Mouse (Mus musculus) stomach, embryonic 16.5 days (tissue): ENCODE measurements around the gene Amer2. TPM values are rescaled to one million over a fixed set of nuclear protein-coding genes. Genes with fewer than 3 reads are reported as not detected.

Experiments
- ATAC-seq: fragments of 200-750 bp; cut with Nextera tagmentation; 2 replicates; pipeline ENCODE4 v1.8.0; 2017; ENCODE audit warnings: moderate number of reproducible peaks, moderate TSS enrichment; ENCODE audit not compliant: insufficient read depth, low FRiP score
- H3K27ac ChIP-seq: fragments of 300-500 bp; sonication (generic); 2 replicates; pipeline ENCODE4 v1.5.1; 2014; ENCODE audit warnings: low read length
- H3K27me3 ChIP-seq: fragments of 300-500 bp; sonication (generic); 2 replicates; pipeline ENCODE4 v1.6.1; 2014; ENCODE audit warnings: low read length, control low read depth, mixed read lengths; ENCODE audit not compliant: control insufficient read depth, insufficient read depth
- H3K36me3 ChIP-seq: fragments of 300-500 bp; sonication (generic); 2 replicates; pipeline ENCODE4 v1.6.1; 2014; ENCODE audit warnings: low read length; ENCODE audit not compliant: control insufficient read depth, insufficient read depth
- H3K4me1 ChIP-seq: fragments of 300-500 bp; sonication (generic); 2 replicates; pipeline ENCODE4 v1.6.1; 2014; ENCODE audit warnings: low read length, control low read depth, mixed read lengths; ENCODE audit not compliant: control insufficient read depth, insufficient read depth
- H3K4me2 ChIP-seq: fragments of 300-500 bp; sonication (generic); 2 replicates; pipeline ENCODE4 v1.6.1; 2014; ENCODE audit warnings: low read depth, low read length, mixed read lengths
- H3K4me3 ChIP-seq: fragments of 300-500 bp; sonication (generic); replicated peaks from 2 replicates; pipeline ENCODE4 v1.5.1; 2014; ENCODE audit warnings: mild to moderate bottlenecking, low read length
- H3K9ac ChIP-seq: fragments of 300-500 bp; sonication (generic); 2 replicates; pipeline ENCODE4 v1.6.1; 2014; ENCODE audit warnings: low read length
- H3K9me3 ChIP-seq: fragments of 300-500 bp; sonication (generic); replicated peaks from 2 replicates; pipeline ENCODE4 v1.6.1; 2016; ENCODE audit warnings: low read length, control low read depth; ENCODE audit not compliant: control insufficient read depth
- WGBS: fragments of 180-500 bp; shearing (Covaris S2); extraction: QIAGEN DNeasy Blood & Tissue Kit; methylation state at CpG from one replicate; pipeline ENCODE4 v1.1.7; 2014; 5-methylcytosine and 5-hydroxymethylcytosine counted together
- polyA plus RNA-seq: library from polyadenylated mRNA; unstranded; fragments of >200 nt; fragmentation: Nextera tagmentation; extraction: Ambion mirVana; gene quantifications from 2 replicates; pipeline ENCODE4 v1.2.1, GENCODE M21; 2015

Amer2 gene
- polyA plus RNA-seq, 1 experiment from 2014 or later = 0.84 TPM

DNA sequence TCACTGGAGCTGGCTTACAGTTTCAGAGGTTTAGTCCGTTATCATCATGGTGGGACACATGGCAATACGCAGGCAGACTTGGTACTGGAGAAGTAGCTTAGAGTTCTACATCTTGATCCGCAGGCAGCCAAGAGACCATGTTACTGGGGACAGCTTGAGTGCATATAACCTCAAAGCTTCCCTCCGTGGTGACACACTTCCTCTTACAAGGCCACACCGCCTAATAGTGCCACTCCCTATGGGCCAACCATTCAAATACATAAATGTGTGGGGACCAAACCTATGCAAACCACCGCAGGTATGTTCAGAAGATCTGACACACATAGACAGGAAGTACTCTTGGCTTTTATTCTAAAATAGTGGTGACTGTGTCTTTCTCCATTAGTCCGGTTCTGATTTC is 52.5 kb downstream of the Amer2 start:
- Histone ChIP-seq H3K4me3 (no peak overlapping the region), H3K9ac (no peak overlapping the region), H3K9me3 (no peaks in the 10 kb centered on the region), H3K27me3 (no peaks in the 10 kb centered on the region), H3K36me3 (no peaks in the 10 kb centered on the region), H3K4me1 (0 out of 2 replicates have a peak, but pooled peaks cover 4% of the 10 kb centered on the region), H3K4me2 (no peak overlapping the region), H3K27ac (no peak overlapping the region)
- 80% methylated on average over 7 of the region's 7 CpGs for WGBS
- ATAC-seq = no peak

DNA sequence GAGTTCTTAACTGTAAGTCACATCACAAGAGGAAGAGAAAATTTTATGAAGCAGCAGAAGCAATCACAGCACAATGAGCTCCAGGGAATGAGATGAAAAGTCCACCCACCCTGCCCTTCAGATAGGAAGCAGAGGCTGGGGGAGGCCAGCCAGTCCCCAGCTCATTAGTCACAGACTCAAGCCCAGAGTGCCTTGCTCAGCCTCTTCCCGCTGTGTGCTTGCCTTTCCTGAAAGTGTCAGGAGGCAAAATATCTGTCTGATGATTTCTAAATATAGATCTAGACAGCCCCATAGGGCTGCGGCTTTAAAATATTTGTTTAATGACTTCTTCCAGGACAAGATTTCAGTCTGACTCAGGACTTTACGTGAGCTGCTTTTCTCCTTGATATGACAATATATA is 54.8 kb downstream of the Amer2 start:
- H3K9me3 ChIP-seq = no peaks in the 10 kb centered on the region
- no peak overlapping the region for H3K4me2 ChIP-seq
- 17% methylated on average over 3 of the region's 3 CpGs for WGBS
- no peak overlapping the region for H3K4me3 ChIP-seq
- no peaks in the 10 kb centered on the region for H3K36me3 ChIP-seq
- no peak for ATAC-seq
- 0 out of 2 replicates have a peak, but pooled peaks cover 4% of the 10 kb centered on the region for H3K4me1 ChIP-seq
- no peaks in the 10 kb centered on the region for H3K27me3 ChIP-seq
- H3K9ac ChIP-seq = no peak overlapping the region
- no peak overlapping the region for H3K27ac ChIP-seq

DNA sequence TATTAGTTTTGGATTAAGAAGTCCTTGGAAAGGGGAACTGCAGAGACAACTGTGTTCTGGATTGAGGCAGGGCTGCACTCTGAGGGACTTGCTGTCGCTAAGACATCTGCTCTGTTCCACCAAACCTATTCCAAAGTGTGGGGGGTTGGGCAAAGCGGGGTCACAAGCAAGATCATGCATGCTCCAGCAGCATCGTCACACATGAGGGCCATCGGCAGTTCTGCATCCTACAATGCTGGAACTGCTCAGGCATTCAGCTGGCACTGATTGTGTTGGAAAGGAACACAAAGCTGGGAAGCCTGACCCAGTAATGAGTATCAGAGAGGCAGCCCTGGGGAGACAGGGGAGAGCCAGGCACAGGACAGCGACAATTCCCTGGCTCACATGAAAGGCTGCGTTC is 56.5 kb downstream of the Amer2 start:
- Histone ChIP-seq H3K9me3 (no peaks in the 10 kb centered on the region), H3K4me2 (no peak overlapping the region), H3K9ac (no peak overlapping the region), H3K27ac (no peak overlapping the region), H3K36me3 (no peaks in the 10 kb centered on the region), H3K4me3 (no peak overlapping the region), H3K27me3 (no peaks in the 10 kb centered on the region), H3K4me1 (0 out of 2 replicates have a peak, but pooled peaks cover 4% of the 10 kb centered on the region)
- 65% methylated on average over 6 of the region's 6 CpGs for WGBS
- ATAC-seq = no peak

DNA sequence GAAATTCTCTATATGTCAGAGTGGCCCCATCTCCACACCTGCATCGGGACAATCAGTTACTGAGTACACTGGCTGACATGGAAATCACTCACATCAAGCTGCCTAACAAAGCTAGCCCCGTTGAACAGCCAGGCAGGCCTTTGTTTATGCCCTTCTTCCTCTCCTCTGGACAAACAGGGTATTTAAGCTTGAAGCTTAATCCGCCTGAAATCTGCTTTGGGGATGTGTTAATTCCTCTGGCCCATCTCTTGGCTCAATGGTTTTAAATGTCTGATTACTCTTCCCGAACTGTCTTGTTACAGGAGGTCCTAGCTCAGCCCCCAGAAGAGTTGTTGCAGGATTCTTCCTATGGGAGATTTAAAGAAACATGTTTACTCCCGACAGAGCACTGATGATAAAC is 58.5 kb downstream of the Amer2 start:
- 0 out of 2 replicates have a peak, but pooled peaks cover 4% of the 10 kb centered on the region for H3K4me1 ChIP-seq
- ATAC-seq = no peak
- no peaks in the 10 kb centered on the region for H3K36me3 ChIP-seq
- no peak overlapping the region for H3K9ac ChIP-seq
- H3K9me3 ChIP-seq = no peaks in the 10 kb centered on the region
- no peak overlapping the region for H3K4me2 ChIP-seq
- H3K27me3 ChIP-seq = no peaks in the 10 kb centered on the region
- 45% methylated on average over 5 of the region's 5 CpGs for WGBS
- no peak overlapping the region for H3K27ac ChIP-seq
- H3K4me3 ChIP-seq = no peak overlapping the region

DNA sequence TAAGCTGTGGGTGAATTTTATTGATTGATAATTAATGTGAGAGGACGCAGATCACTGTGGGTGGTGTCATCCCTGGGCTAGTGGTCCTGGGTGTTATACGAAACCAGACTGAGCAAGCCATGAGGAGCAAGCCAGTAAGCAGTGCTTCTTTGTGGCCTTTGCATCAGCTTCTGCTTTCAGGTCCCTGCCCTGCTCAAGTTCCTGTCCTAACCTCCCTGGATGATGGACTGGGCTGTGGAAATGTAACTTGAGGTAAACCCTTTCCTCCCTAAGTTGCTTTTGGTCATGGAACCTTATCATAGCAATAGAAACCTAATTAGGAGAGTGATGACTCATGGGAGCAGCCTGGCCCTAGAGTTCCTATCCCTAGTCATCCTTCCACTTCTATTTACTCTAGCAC is 59.1 kb downstream of the Amer2 start:
- ATAC-seq = no peak
- Histone ChIP-seq H3K27me3 (no peaks in the 10 kb centered on the region), H3K9ac (no peak overlapping the region), H3K4me3 (no peak overlapping the region), H3K9me3 (no peaks in the 10 kb centered on the region), H3K36me3 (no peaks in the 10 kb centered on the region), H3K4me2 (no peak overlapping the region), H3K4me1 (0 out of 2 replicates have a peak, but pooled peaks cover 4% of the 10 kb centered on the region), H3K27ac (no peak overlapping the region)
- WGBS = 84% methylated on average over 2 of the region's 2 CpGs

DNA sequence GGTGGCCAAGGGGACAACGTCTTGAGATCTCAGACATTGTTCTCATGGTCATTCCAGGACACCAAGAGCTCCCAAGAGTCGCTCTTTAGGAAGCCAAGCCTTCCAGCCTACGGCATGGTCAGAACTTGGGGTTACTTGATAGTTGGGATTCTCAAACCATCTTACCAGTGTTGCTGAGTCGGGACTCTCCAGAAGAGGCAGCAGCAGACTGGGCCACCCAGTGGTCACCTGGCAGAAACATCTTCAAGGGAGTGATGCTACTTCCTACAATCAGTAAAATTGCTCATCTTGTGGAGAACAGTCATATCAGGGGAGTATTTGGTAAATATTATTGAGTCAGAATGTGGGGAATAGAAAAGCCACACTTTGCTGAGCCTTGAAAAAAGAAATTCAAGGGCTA is 62.5 kb downstream of the Amer2 start:
- no peak for ATAC-seq
- Histone ChIP-seq H3K9me3 (no peaks in the 10 kb centered on the region), H3K27me3 (no peaks in the 10 kb centered on the region), H3K9ac (no peak overlapping the region), H3K36me3 (no peaks in the 10 kb centered on the region), H3K4me2 (no peak overlapping the region), H3K4me3 (no peak overlapping the region), H3K4me1 (no peaks in the 10 kb centered on the region), H3K27ac (no peak overlapping the region)
- 66% methylated on average over 4 of the region's 4 CpGs for WGBS

DNA sequence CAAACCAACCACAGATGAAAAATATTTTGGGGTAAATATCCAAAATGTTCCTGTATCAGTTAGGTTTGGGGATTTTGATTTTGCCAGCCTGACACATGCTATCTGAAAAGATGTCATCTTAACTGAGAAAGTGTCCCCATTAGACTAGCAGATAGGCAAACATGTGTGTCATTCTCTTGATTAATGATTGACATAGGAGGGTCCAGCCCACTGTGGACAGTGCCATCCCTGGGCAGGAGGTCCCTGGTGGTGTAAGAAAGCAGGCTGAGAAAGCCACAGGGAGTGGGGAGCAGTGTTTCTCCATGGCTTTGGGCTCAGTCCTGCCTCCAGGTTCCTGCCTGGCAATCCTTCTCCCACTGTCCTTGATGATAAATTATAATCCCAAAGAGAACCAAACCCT is 63.3 kb downstream of the Amer2 start:
- Histone ChIP-seq H3K27me3 (no peaks in the 10 kb centered on the region), H3K4me1 (no peaks in the 10 kb centered on the region), H3K4me3 (no peak overlapping the region), H3K4me2 (no peak overlapping the region), H3K27ac (no peak overlapping the region), H3K9ac (no peak overlapping the region), H3K36me3 (no peaks in the 10 kb centered on the region), H3K9me3 (no peaks in the 10 kb centered on the region)
- no peak for ATAC-seq

Other genes starting within 250 kb of the Amer2 start
- gene Atp8a2, start 176.1 kb upstream of the Amer2 start, polyA plus RNA-seq = 5.2 and 5.4 TPM in 2 replicates
- gene Nupl1, start 121.8 kb upstream of the Amer2 start, polyA plus RNA-seq = 0.08 and 0.10 TPM in 2 replicates
- 49.1 and 50.5 TPM in 2 replicates for gene Gm49336, start 121.8 kb upstream of the Amer2 start, polyA plus RNA-seq
- 40.9 and 46.5 TPM in 2 replicates for gene Mtmr6, start 108.0 kb upstream of the Amer2 start, polyA plus RNA-seq